In the genomic region with DNA sequence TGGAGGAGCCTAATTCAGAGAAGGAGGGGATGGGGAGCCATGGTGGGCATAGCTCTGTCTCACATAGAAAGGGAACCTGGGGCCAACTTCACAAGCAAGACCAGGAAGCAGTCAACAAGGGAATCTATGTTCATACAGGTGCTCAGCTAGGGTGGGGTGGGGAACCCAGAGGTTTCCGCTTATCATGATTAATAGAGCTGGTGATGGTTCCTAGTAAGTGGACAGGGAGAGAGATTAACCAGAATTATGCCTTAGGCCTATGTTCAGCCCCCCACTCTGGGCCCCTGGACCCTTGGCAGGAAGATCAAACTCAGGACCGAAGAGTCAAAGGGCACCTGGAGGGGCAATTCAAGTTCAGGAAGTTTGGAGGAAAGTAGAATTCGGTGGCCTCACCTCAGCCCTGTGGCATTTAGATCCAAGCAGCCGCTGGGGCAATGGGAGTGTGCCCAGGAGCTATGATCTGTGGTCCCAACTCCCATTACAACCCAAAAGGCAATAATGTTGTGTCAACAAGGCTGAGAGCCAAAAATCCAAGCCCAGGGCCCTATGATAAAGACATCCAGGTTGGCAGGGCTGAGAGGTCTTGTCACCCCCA, we compare ENCODE assay signal across 13 mouse cellular contexts. TPM values are rescaled to one million over a fixed set of nuclear protein-coding genes. Genes with fewer than 3 reads are reported as not detected.
DNase-seq lines count a peak whose midpoint lies in the region; ATAC-seq and TF ChIP-seq lines count a peak whose summit lies in the region.
"Had no signal": no experiment of that assay in that cellular context is flagged by ENCODE, and none has a peak within 500 bp of the region (broad histone marks: within the 10 kb centered on the region; RNA-seq: fewer than 3 reads in every experiment).

No protein-coding gene starts in this region.

- no peak for TF ChIP-seq POLR2A in heart, adult 2 months (IDR thresholded peaks at IDR 0.05; ENCODE audit: insufficient read depth, low read depth, low read length)

- no peak overlapping the region for H3K9ac ChIP-seq in heart, adult 2 months (ENCODE audit: low read depth, low read length)
- no peak overlapping the region for H3K9ac ChIP-seq in neural tube, embryonic 11.5 days (ENCODE audit: low read length)
- H3K9ac ChIP-seq in neural tube, embryonic 15.5 days (replicated peaks), result no peak overlapping the region
- H3K9ac ChIP-seq in limb, embryonic 15.5 days, result no peak overlapping the region
- H3K9ac ChIP-seq: embryonic facial prominence, embryonic 15.5 days; midbrain, embryonic 13.5 days had no signal

- H3K4me1 ChIP-seq in heart, adult 2 months (ENCODE audit: control insufficient read depth, insufficient read depth, low read length), result peaks cover 19% of the 10 kb centered on the region
- H3K4me1 ChIP-seq in neural tube, embryonic 11.5 days (ENCODE audit: control insufficient read depth, insufficient read depth, low read length), result 0 out of 2 replicates have a peak, but pooled peaks cover 6% of the 10 kb centered on the region
- peaks cover 18% of the 10 kb centered on the region for H3K4me1 ChIP-seq in neural tube, embryonic 15.5 days
- H3K4me1 ChIP-seq in limb, embryonic 15.5 days, result peaks cover 19% of the 10 kb centered on the region; the same call in 1 of the 2 replicates

- 80% methylated on average over 4 of the region's 4 CpGs for WGBS in heart, adult 2 months
- WGBS in neural tube, embryonic 11.5 days, result 95% methylated on average over 4 of the region's 4 CpGs
- 85% methylated on average over 4 of the region's 4 CpGs for WGBS in neural tube, embryonic 15.5 days
- WGBS in limb, embryonic 15.5 days, result 83% methylated on average over 4 of the region's 4 CpGs

- no peak for ATAC-seq in neural tube, embryonic 11.5 days (ENCODE audit: insufficient read depth, low FRiP score, low TSS enrichment)
- no peak for ATAC-seq in neural tube, embryonic 15.5 days (ENCODE audit: low FRiP score)
- ATAC-seq in limb, embryonic 15.5 days (ENCODE audit: insufficient number of reproducible peaks, low FRiP score, low TSS enrichment, low read depth), result no peak
- ATAC-seq: midbrain, embryonic 13.5 days; Patski had no signal

- no peak for TF ChIP-seq CTCF in heart, adult 2 months (IDR thresholded peaks at IDR 0.05)

- H3K9me3 ChIP-seq in neural tube, embryonic 11.5 days (ENCODE audit: control insufficient read depth, low read length), result no peaks in the 10 kb centered on the region
- no peaks in the 10 kb centered on the region for H3K9me3 ChIP-seq in neural tube, embryonic 15.5 days (replicated peaks)
- H3K9me3 ChIP-seq in limb, embryonic 15.5 days, result no peaks in the 10 kb centered on the region
- H3K9me3 ChIP-seq: embryonic facial prominence, embryonic 15.5 days; midbrain, embryonic 13.5 days had no signal

- peak overlapping the region; percentile 88 for H3K27ac ChIP-seq in heart, adult 2 months
- H3K27ac ChIP-seq in neural tube, embryonic 11.5 days (ENCODE audit: low read depth, low read length), result 0 out of 2 replicates have a peak overlapping the region, but pooled peaks have one; percentile 14
- H3K27ac ChIP-seq in neural tube, embryonic 15.5 days (replicated peaks), result no peak overlapping the region
- H3K27ac ChIP-seq in limb, embryonic 15.5 days, result peak overlapping the region; percentile 7; the same call in 1 of the 2 replicates
- H3K27ac ChIP-seq: embryonic facial prominence, embryonic 15.5 days; midbrain, embryonic 13.5 days had no signal

- no peaks in the 10 kb centered on the region for H3K27me3 ChIP-seq in heart, adult 2 months (ENCODE audit: control insufficient read depth, insufficient read depth, low read length)
- H3K27me3 ChIP-seq in neural tube, embryonic 11.5 days (ENCODE audit: control insufficient read depth, insufficient read depth, low read length), result no peaks in the 10 kb centered on the region
- H3K27me3 ChIP-seq in neural tube, embryonic 15.5 days (replicated peaks), result no peaks in the 10 kb centered on the region
- no peaks in the 10 kb centered on the region for H3K27me3 ChIP-seq in limb, embryonic 15.5 days
- H3K27me3 ChIP-seq: embryonic facial prominence, embryonic 15.5 days; midbrain, embryonic 13.5 days; Patski had no signal

- DNase-seq in heart, adult 2 months, result peak in 1 of 2 experiments; percentile 42
- DNase-seq in heart, postnatal 25 days (ENCODE audit: low spot score), result no peak
- DNase-seq in neural tube, embryonic 11.5 days (ENCODE audit: low spot score), result no peak
- DNase-seq in frontal cortex, postnatal 14 days (ENCODE audit: low spot score in 2 of 2), result no peak
- DNase-seq in right cerebral cortex, postnatal 10 days (ENCODE audit: low spot score in 2 of 2), result no peak
- DNase-seq in layer of hippocampus, postnatal 25 days (ENCODE audit: extremely low spot score in 1 of 2, low spot score in 1 of 2), result no peak
- DNase-seq: cerebellum, adult 8-10 months had no signal

- no peaks in the 10 kb centered on the region for H3K79me2 ChIP-seq in heart, adult 2 months (replicated peaks; ENCODE audit: control insufficient read depth, insufficient read depth, low read length)

- peak overlapping the region; percentile 22; the same call in 1 of the 2 replicates for H3K4me3 ChIP-seq in heart, adult 2 months
- no peak overlapping the region; the same call in 1 of the 2 replicates for H3K4me3 ChIP-seq in neural tube, embryonic 11.5 days (ENCODE audit: low read depth, low read length)
- H3K4me3 ChIP-seq in neural tube, embryonic 15.5 days (replicated peaks), result no peak overlapping the region
- H3K4me3 ChIP-seq in limb, embryonic 15.5 days, result no peak overlapping the region
- H3K4me3 ChIP-seq: embryonic facial prominence, embryonic 15.5 days; midbrain, embryonic 13.5 days had no signal

- no peak overlapping the region for H3K4me2 ChIP-seq in neural tube, embryonic 11.5 days (ENCODE audit: low read depth)
- H3K4me2 ChIP-seq in neural tube, embryonic 15.5 days, result no peak overlapping the region
- no peak overlapping the region for H3K4me2 ChIP-seq in limb, embryonic 15.5 days
- H3K4me2 ChIP-seq: embryonic facial prominence, embryonic 15.5 days; midbrain, embryonic 13.5 days had no signal

- TF ChIP-seq EP300 in heart, adult 2 months (IDR thresholded peaks at IDR 0.05; ENCODE audit: insufficient read depth, low read depth, low read length), result no peak

- H3K36me3 ChIP-seq in heart, adult 2 months (ENCODE audit: control insufficient read depth, insufficient read depth, low read length), result peaks cover 5% of the 10 kb centered on the region; the same call in 1 of the 2 replicates
- peaks cover 14% of the 10 kb centered on the region; the same call in 1 of the 2 replicates for H3K36me3 ChIP-seq in neural tube, embryonic 11.5 days (ENCODE audit: control insufficient read depth, insufficient read depth, low read length)
- peaks cover 37% of the 10 kb centered on the region for H3K36me3 ChIP-seq in neural tube, embryonic 15.5 days
- H3K36me3 ChIP-seq in limb, embryonic 15.5 days, result peaks cover 38% of the 10 kb centered on the region

- intact Hi-C loops in heart, adult 2 months (cut with DNase I), result loop anchor here (10.0 kb wide), 1 partner anchor 378 kb away; no protein-coding TSS in a partner anchor
- intact Hi-C loops in heart, postnatal 25 days (cut with DNase I), result no loop called here

RNA-seq across cellular contexts. Expression of a gene that starts 0.5 kb away (rescaled TPM):
- 1 to 10 TPM; 7.3 to 8.7 TPM for total RNA-seq in heart, adult 2 months (2021)
- 13.3 and 15.1 TPM in 2 replicates for polyA plus RNA-seq in heart, adult 2 months (2012; rRNA removed)
- total RNA-seq in heart, postnatal 25 days (2021), result 10 to 100 TPM in 1 of 2 experiments, 1 to 10 TPM in 1; 8.9 to 10.4 TPM
- not detected in 2 replicates for polyA plus RNA-seq in neural tube, embryonic 11.5 days (2014; fragmentation: Nextera tagmentation; extraction: Ambion mirVana)
- polyA plus RNA-seq in neural tube, embryonic 15.5 days (2015; fragmentation: Nextera tagmentation; extraction: Ambion mirVana), result 0.67 and 1.0 TPM in 2 replicates
- polyA plus RNA-seq in limb, embryonic 15.5 days (2015; fragmentation: Nextera tagmentation; extraction: Ambion mirVana), result 0.15 and 1.0 TPM in 2 replicates
- total RNA-seq in layer of hippocampus, postnatal 25 days (2021), result under 1 TPM; 0.15 to 0.26 TPM
- total RNA-seq: left cerebral cortex, postnatal 36 days had no signal

RNA-seq across cellular contexts. Expression of a gene that starts 13.9 kb away (rescaled TPM):
- 100 to 1,000 TPM; 176 to 197 TPM for total RNA-seq in heart, adult 2 months (2021)
- polyA plus RNA-seq in heart, adult 2 months (2012; rRNA removed), result 150 and 152 TPM in 2 replicates
- total RNA-seq in heart, postnatal 25 days (2021), result 100 to 1,000 TPM; 172 to 177 TPM
- 285 and 320 TPM in 2 replicates for polyA plus RNA-seq in neural tube, embryonic 11.5 days (2014; fragmentation: Nextera tagmentation; extraction: Ambion mirVana)
- 339 and 354 TPM in 2 replicates for polyA plus RNA-seq in neural tube, embryonic 15.5 days (2015; fragmentation: Nextera tagmentation; extraction: Ambion mirVana)
- polyA plus RNA-seq in limb, embryonic 15.5 days (2015; fragmentation: Nextera tagmentation; extraction: Ambion mirVana), result 228 and 240 TPM in 2 replicates
- total RNA-seq in layer of hippocampus, postnatal 25 days (2021), result 100 to 1,000 TPM; 226 to 262 TPM

RNA-seq across cellular contexts. Expression of a gene that starts 19.9 kb away (rescaled TPM):
- total RNA-seq in heart, adult 2 months (2021), result 10 to 100 TPM; 32.0 to 37.1 TPM
- 30.3 and 30.8 TPM in 2 replicates for polyA plus RNA-seq in heart, adult 2 months (2012; rRNA removed)
- total RNA-seq in heart, postnatal 25 days (2021), result 10 to 100 TPM; 37.5 to 40.4 TPM
- polyA plus RNA-seq in neural tube, embryonic 11.5 days (2014; fragmentation: Nextera tagmentation; extraction: Ambion mirVana), result 31.8 and 34.8 TPM in 2 replicates
- polyA plus RNA-seq in neural tube, embryonic 15.5 days (2015; fragmentation: Nextera tagmentation; extraction: Ambion mirVana), result 36.4 and 39.0 TPM in 2 replicates
- 61.4 and 73.5 TPM in 2 replicates for polyA plus RNA-seq in limb, embryonic 15.5 days (2015; fragmentation: Nextera tagmentation; extraction: Ambion mirVana)
- total RNA-seq in layer of hippocampus, postnatal 25 days (2021), result 10 to 100 TPM; 35.0 to 39.8 TPM

RNA-seq across cellular contexts. Expression of a gene that starts 20.9 kb away (rescaled TPM):
- total RNA-seq in heart, adult 2 months (2021), result 10 to 100 TPM; 65.5 to 70.1 TPM
- 53.6 and 58.4 TPM in 2 replicates for polyA plus RNA-seq in heart, adult 2 months (2012; rRNA removed)
- total RNA-seq in heart, postnatal 25 days (2021), result 10 to 100 TPM; 57.2 to 67.0 TPM
- polyA plus RNA-seq in neural tube, embryonic 11.5 days (2014; fragmentation: Nextera tagmentation; extraction: Ambion mirVana), result 103 and 106 TPM in 2 replicates
- 126 and 137 TPM in 2 replicates for polyA plus RNA-seq in neural tube, embryonic 15.5 days (2015; fragmentation: Nextera tagmentation; extraction: Ambion mirVana)
- 96.7 and 106 TPM in 2 replicates for polyA plus RNA-seq in limb, embryonic 15.5 days (2015; fragmentation: Nextera tagmentation; extraction: Ambion mirVana)
- 10 to 100 TPM; 75.4 to 90.7 TPM for total RNA-seq in layer of hippocampus, postnatal 25 days (2021)

RNA-seq across cellular contexts. Expression of a gene that starts 59.0 kb away (rescaled TPM):
- 10 to 100 TPM in 1 of 2 experiments, 1 to 10 TPM in 1; 8.7 to 10.9 TPM for total RNA-seq in heart, adult 2 months (2021)
- polyA plus RNA-seq in heart, adult 2 months (2012; rRNA removed), result 7.2 and 7.8 TPM in 2 replicates
- 1 to 10 TPM; 8.8 to 8.9 TPM for total RNA-seq in heart, postnatal 25 days (2021)
- polyA plus RNA-seq in neural tube, embryonic 11.5 days (2014; fragmentation: Nextera tagmentation; extraction: Ambion mirVana), result 97.4 and 110 TPM in 2 replicates
- polyA plus RNA-seq in neural tube, embryonic 15.5 days (2015; fragmentation: Nextera tagmentation; extraction: Ambion mirVana), result 106 and 115 TPM in 2 replicates
- polyA plus RNA-seq in limb, embryonic 15.5 days (2015; fragmentation: Nextera tagmentation; extraction: Ambion mirVana), result 56.2 and 60.5 TPM in 2 replicates
- total RNA-seq in layer of hippocampus, postnatal 25 days (2021), result 10 to 100 TPM; 82.1 to 84.3 TPM
